Mouse (Mus musculus) stomach, embryonic 15.5 days (tissue): Measurements from ENCODE around the gene Sipa1l2. TPM values are rescaled to one million over a fixed set of nuclear protein-coding genes. Genes with fewer than 3 reads are reported as not detected.

Experiments
- ATAC-seq: fragments of 200-750 bp; cut with Nextera tagmentation; 2 replicates; pipeline ENCODE4 v1.8.0; 2017; ENCODE audit warnings: low read depth, moderate number of reproducible peaks, moderate TSS enrichment; ENCODE audit not compliant: insufficient read depth, low FRiP score
- H3K27ac ChIP-seq: fragments of 300-500 bp; sonication (generic); 2 replicates; pipeline ENCODE4 v1.5.1; 2015; ENCODE audit warnings: mild to moderate bottlenecking, inconsistent platforms
- H3K27me3 ChIP-seq: fragments of 300-500 bp; sonication (generic); replicated peaks from 2 replicates; pipeline ENCODE4 v1.6.1; 2015; ENCODE audit warnings: inconsistent platforms
- H3K36me3 ChIP-seq: fragments of 300-500 bp; sonication (generic); 2 replicates; pipeline ENCODE4 v1.6.1; 2015; ENCODE audit warnings: inconsistent platforms
- H3K4me1 ChIP-seq: fragments of 300-500 bp; sonication (generic); 2 replicates; pipeline ENCODE4 v1.6.1; 2015; ENCODE audit warnings: inconsistent platforms
- H3K4me2 ChIP-seq: fragments of 300-500 bp; sonication (generic); 2 replicates; pipeline ENCODE4 v1.6.1; 2015; ENCODE audit warnings: mild to moderate bottlenecking, inconsistent platforms
- H3K4me3 ChIP-seq: fragments of 300-500 bp; sonication (generic); replicated peaks from 2 replicates; pipeline ENCODE4 v1.5.1; 2015; ENCODE audit warnings: inconsistent platforms
- H3K9ac ChIP-seq: fragments of 300-500 bp; sonication (generic); 2 replicates; pipeline ENCODE4 v1.6.1; 2015; ENCODE audit warnings: inconsistent platforms
- H3K9me3 ChIP-seq: fragments of 300-500 bp; sonication (generic); 2 replicates; pipeline ENCODE4 v1.6.1; 2016; ENCODE audit warnings: inconsistent platforms
- WGBS: fragments of 180-500 bp; shearing (Covaris S2); methylation state at CpG from one replicate; pipeline ENCODE4 v1.1.7; 2015; 5-methylcytosine and 5-hydroxymethylcytosine counted together
- polyA plus RNA-seq: library from polyadenylated mRNA; unstranded; fragments of >200 nt; fragmentation: Nextera tagmentation; extraction: Ambion mirVana; gene quantifications from 2 replicates; pipeline ENCODE4 v1.2.1, GENCODE M21; 2015

The Sipa1l2 gene
- polyA plus RNA-seq, 1 experiment from 2014 or later = 8.3 TPM

DNA sequence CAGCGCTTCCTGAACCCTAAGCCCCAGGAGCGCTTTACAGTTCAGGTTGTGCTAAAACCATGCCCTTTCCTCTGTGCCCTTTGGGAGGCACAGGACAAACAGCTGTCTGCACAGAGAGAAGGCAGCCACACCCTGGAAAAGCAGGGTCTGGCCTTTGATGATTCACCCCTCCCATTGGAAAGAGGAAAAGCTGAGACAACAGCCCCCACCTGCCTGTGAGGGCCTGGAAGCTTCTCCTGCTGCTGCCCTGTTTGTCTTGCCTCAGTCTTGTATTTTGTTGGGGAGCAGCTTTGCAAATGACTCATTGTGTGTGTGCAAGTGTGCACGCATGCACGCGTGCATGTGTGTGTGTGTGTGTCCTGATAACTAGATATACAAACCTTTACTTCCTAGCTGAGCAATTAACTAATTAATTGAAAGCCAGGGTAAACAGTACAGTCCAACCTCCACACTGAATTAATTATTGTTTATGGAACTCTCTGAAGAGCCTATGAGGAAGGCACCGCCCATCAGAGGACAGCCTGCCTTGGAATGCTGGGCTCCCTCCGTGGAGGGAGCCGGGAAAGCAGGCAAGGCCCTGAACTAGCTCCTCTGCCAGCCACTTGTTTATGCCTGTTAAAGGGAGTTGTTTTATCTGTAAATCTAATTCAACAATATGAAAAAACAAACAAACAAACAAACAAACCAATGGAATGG lies 35.4 kb upstream of the Sipa1l2 start:
- Histone ChIP-seq H3K4me3 (no peak overlapping the region), H3K36me3 (no peaks in the 10 kb centered on the region), H3K9ac (no peak overlapping the region), H3K4me1 (0 out of 2 replicates have a peak, but pooled peaks cover 4% of the 10 kb centered on the region), H3K9me3 (no peaks in the 10 kb centered on the region), H3K27ac (no peak overlapping the region), H3K4me2 (no peak overlapping the region), H3K27me3 (no peaks in the 10 kb centered on the region)
- 59% methylated on average over 8 of the region's 8 CpGs for WGBS
- ATAC-seq = no peak

DNA sequence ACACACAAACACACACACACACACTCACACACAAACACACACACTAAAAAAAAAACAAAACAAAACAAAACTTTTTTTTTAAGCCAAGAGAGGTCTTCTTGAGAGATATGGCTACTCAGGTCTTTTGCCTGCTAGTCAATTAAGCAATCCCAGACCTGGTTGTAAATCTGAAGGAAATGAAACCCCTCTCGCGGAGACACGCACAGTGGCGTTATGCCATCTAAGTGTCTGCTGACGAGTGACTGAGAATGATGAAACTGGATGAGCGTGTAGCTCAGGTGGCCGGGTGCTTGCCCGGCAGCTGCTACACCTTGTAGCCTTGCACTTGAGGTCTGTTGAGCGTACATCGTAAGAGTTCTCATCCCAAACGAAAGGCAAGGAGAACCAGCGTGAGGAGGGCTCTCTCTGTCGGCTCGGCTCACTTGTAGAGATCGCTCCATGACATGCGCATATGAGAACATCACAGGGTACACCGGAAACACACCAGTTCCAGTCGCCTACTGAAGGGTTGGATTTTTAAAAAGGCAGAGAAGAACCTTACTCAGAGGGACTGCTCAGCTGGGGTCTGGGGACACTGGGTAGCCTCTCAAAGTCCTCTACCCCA lies 34.7 kb upstream of the Sipa1l2 start:
- Histone ChIP-seq H3K9ac (no peak overlapping the region), H3K27me3 (no peaks in the 10 kb centered on the region), H3K9me3 (no peaks in the 10 kb centered on the region), H3K27ac (no peak overlapping the region), H3K4me3 (no peak overlapping the region), H3K36me3 (no peaks in the 10 kb centered on the region), H3K4me2 (no peak overlapping the region), H3K4me1 (0 out of 2 replicates have a peak, but pooled peaks cover 4% of the 10 kb centered on the region)
- no peak for ATAC-seq
- WGBS = 83% methylated on average over 18 of the region's 18 CpGs

DNA sequence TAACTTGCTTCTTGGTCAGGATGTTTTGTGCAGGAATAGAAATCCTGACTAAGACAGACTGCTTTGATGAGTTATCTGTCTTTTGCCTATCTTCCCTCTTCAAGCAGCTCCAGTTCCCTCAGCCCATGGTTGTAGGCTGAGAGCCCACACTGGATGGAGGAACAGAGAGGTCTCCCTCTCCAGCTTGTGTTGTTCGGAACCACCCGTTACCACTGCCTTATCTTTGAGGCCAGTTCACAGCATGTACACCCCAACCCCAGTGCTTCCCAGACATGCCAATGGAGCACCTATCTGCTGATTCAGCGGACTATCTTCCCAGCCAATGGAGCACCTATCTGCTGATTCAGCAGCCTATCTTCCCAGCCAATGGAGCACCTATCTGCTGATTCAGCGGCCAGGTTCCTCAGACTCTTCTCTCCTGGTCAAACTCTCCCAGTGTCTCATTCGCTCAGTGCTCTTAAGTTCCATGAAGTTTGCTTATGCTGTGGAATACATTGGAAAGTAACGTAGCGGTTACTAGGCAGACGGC lies 33.8 kb upstream of the Sipa1l2 start:
- Histone ChIP-seq H3K4me2 (no peak overlapping the region), H3K27ac (no peak overlapping the region), H3K4me3 (no peak overlapping the region), H3K27me3 (no peaks in the 10 kb centered on the region), H3K36me3 (no peaks in the 10 kb centered on the region), H3K9me3 (no peaks in the 10 kb centered on the region), H3K4me1 (0 out of 2 replicates have a peak, but pooled peaks cover 4% of the 10 kb centered on the region), H3K9ac (no peak overlapping the region)
- no peak for ATAC-seq
- 81% methylated on average over 8 of the region's 8 CpGs for WGBS

- H3K9me3 ChIP-seq = no peaks in the 10 kb centered on the region
- no peak overlapping the region for H3K4me3 ChIP-seq
- H3K4me1 ChIP-seq = peaks cover 12% of the 10 kb centered on the region; the same call in 1 of the 2 replicates
- no peaks in the 10 kb centered on the region for H3K36me3 ChIP-seq
- no peak overlapping the region for H3K4me2 ChIP-seq
- ATAC-seq = no peak
- WGBS = 69% methylated on average over 12 of the region's 12 CpGs
- H3K9ac ChIP-seq = no peak overlapping the region
- no peak overlapping the region for H3K27ac ChIP-seq
- H3K27me3 ChIP-seq = no peaks in the 10 kb centered on the region
Observed at GRCm38 (mm10) chr8:125600033-125600686, 30.6 kb upstream of the Sipa1l2 start.

DNA sequence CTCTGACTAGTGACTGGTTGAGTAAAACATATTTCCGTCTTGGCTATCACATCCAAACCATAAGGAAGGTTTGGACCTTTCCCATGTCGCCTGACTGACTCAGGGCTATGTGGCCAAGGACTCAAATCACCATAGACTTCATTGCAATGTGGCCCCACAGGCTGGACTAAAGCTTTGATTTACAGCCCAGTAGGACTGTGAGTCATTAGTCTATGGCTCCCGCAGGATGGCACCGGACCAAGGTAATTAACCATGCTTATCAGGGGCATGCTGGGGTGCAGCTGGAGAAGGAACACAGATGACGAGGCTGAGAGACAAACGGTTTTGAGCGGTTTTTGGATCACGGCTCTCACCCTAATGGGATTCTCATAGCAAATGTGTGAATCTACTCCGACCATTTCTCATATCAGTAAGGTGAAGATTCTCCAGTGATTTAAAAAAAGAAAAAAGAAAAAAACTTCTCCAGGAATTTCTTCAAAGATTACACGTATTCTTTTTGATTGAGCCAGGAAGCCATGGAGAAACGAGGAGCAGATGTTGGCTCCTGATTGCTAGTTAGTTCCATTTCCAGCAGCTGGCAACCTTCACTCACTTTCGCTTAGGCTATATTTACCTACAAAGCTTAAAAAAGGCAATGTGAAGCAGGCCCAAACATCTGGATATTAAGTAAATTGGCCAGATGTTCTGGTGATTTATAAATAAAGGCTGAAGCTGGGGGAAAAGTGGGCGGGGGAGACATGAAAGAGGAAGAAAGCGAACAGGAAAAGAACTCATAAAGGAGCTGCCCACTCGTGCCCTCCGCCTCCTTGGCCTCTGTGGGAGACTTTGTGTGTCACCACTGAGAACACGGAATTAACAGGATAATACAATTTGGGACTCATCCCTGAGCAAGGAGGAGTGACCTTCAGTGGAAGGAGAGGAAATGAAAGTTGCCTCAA lies 26.2 kb upstream of the Sipa1l2 start:
- no peaks in the 10 kb centered on the region for H3K36me3 ChIP-seq
- peaks cover 8% of the 10 kb centered on the region; the same call in 1 of the 2 replicates for H3K4me1 ChIP-seq
- no peak for ATAC-seq
- no peak overlapping the region for H3K27ac ChIP-seq
- no peak overlapping the region for H3K4me3 ChIP-seq
- no peak overlapping the region; the same call in 1 of the 2 replicates for H3K4me2 ChIP-seq
- WGBS = 35% methylated on average over 17 of the region's 17 CpGs
- no peak overlapping the region for H3K9ac ChIP-seq
- H3K9me3 ChIP-seq = no peaks in the 10 kb centered on the region
- H3K27me3 ChIP-seq = no peaks in the 10 kb centered on the region; the same call in 1 of the 2 replicates

DNA sequence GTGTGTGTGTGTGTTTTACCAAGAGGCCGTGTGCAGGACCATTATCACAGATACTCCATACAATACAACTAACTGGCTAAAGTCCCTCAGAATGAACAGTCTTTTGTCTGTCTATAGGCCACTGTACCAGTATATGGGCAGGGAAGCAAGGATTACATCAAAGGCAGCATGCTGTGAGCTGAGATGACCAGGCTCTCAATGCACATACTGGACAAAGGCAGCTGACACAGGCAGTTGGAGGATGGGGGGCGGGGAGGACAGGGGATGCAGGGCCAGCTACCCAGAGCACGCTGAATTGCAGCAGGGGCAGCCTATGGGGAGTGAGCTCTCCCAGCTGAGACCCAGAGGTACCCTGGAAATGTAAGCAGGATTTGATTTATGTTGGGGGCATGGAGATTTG lies 20.8 kb upstream of the Sipa1l2 start:
- Histone ChIP-seq H3K4me3 (no peak overlapping the region), H3K27me3 (no peaks in the 10 kb centered on the region; the same call in 1 of the 2 replicates), H3K27ac (no peak overlapping the region), H3K36me3 (no peaks in the 10 kb centered on the region), H3K4me2 (no peak overlapping the region), H3K9ac (no peak overlapping the region), H3K9me3 (no peaks in the 10 kb centered on the region), H3K4me1 (no peaks in the 10 kb centered on the region)
- WGBS = 57% methylated on average over 3 of the region's 3 CpGs
- no peak for ATAC-seq

DNA sequence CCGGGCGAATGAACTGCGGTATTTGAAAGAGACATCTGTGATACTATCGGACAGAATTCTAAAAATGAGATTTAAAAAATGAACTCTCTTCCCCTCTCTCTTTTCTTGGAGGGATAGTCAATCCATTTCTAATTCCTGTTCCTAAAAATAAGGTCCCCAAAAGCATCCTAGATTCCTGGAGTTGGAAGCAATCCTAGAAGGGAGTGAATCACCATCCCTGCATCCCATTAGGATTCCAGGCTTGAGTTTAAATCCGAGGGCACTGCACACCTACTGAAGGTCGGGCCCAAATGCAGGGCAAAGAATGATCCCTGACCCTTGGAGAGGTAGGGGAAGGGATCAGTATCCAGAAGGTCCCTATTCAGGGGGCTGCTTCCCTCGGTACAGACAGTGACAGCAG lies 17.0 kb upstream of the Sipa1l2 start:
- no peak overlapping the region for H3K4me2 ChIP-seq
- no peak overlapping the region for H3K27ac ChIP-seq
- WGBS = 76% methylated on average over 7 of the region's 7 CpGs
- no peak overlapping the region for H3K4me3 ChIP-seq
- no peaks in the 10 kb centered on the region for H3K9me3 ChIP-seq
- no peaks in the 10 kb centered on the region for H3K4me1 ChIP-seq
- H3K9ac ChIP-seq = no peak overlapping the region
- no peaks in the 10 kb centered on the region for H3K36me3 ChIP-seq
- H3K27me3 ChIP-seq = no peaks in the 10 kb centered on the region; the same call in 1 of the 2 replicates
- ATAC-seq = no peak

DNA sequence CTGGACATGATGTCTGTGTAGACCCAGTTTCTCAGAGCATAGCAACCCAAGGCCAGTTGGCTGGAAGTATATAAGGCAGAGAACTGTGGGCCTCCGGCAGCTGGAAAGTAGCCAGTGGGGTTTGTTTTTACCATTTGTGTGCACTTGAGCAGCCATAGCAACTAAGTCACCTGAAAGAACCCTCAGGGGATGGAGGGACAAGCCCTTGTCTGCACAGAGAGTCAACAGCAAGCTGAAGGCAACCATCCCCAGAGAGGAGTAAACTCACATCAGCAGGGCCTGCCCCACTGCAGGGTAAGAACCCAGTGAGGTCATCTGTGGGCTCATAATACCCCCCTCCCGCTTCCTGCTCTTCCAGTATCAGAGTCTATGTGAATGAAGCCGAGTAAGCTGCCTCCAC lies 14.7 kb upstream of the Sipa1l2 start:
- ATAC-seq = no peak
- WGBS = 40% methylated on average over 3 of the region's 3 CpGs

DNA sequence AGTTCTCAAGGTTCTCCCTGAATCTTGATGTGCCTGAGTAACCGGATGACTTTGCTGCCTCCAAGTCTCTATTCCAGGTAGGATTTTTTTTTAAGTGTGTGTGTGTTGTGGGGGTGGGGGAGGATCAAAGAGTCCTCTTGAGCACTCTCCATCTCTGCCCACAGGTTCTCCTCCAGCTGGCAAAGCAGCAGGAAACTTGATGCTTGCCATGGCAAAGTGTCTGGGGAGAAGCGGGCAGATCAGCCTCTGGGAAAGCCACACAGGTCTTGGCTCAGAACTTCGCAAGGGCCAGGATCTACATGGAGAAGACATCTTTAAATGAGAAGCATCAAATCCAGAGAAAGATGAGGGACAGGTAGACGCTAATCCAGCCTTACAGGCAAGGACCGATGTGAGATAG lies 10.8 kb upstream of the Sipa1l2 start:
- Histone ChIP-seq H3K27ac (no peak overlapping the region), H3K9ac (no peak overlapping the region), H3K4me2 (no peak overlapping the region), H3K4me3 (no peak overlapping the region), H3K4me1 (no peaks in the 10 kb centered on the region), H3K27me3 (no peaks in the 10 kb centered on the region), H3K9me3 (no peaks in the 10 kb centered on the region), H3K36me3 (no peaks in the 10 kb centered on the region)
- WGBS = 92% methylated on average over 5 of the region's 5 CpGs
- ATAC-seq = no peak

More for the DNA sequence above, 14.7 kb upstream of the Sipa1l2 start:
- Histone ChIP-seq H3K4me2 (no peak overlapping the region), H3K4me1 (no peaks in the 10 kb centered on the region), H3K4me3 (no peak overlapping the region), H3K27ac (no peak overlapping the region), H3K36me3 (no peaks in the 10 kb centered on the region), H3K27me3 (no peaks in the 10 kb centered on the region), H3K9me3 (no peaks in the 10 kb centered on the region), H3K9ac (no peak overlapping the region)

GRCm38 (mm10) chr8:125576127-125576526 lies 6.5 kb upstream of the Sipa1l2 start:
- no peak overlapping the region for H3K9ac ChIP-seq
- H3K4me2 ChIP-seq = no peak overlapping the region
- no peaks in the 10 kb centered on the region for H3K27me3 ChIP-seq
- no peaks in the 10 kb centered on the region for H3K4me1 ChIP-seq
- no peak overlapping the region for H3K4me3 ChIP-seq
- 79% methylated on average over 4 of the region's 4 CpGs for WGBS
- ATAC-seq = no peak
- no peaks in the 10 kb centered on the region for H3K36me3 ChIP-seq
- H3K27ac ChIP-seq = no peak overlapping the region
- H3K9me3 ChIP-seq = no peaks in the 10 kb centered on the region

DNA sequence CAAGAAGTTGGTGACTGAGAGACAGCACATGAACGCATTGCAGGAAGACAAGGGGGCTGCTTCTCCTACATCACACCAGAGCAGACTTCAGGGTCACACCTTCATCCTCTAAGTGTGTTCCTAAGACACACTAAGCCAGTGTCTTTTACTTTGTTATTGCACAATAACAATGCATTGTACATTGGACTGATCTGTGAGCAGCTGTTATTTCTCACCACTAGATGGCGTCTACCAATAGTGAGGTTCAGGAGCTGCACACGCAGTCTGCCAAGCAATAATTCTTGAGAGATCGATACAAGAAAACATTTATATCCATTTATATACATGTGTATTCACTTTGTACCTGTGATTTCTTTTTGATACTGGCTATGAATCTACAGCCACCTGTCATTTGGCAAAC lies 4.7 kb upstream of the Sipa1l2 start:
- no peak overlapping the region for H3K4me2 ChIP-seq
- no peaks in the 10 kb centered on the region for H3K36me3 ChIP-seq
- ATAC-seq = no peak
- no peak overlapping the region for H3K9ac ChIP-seq
- peaks cover 3% of the 10 kb centered on the region; the same call in 1 of the 2 replicates for H3K4me1 ChIP-seq
- no peak overlapping the region for H3K27ac ChIP-seq
- no peaks in the 10 kb centered on the region for H3K27me3 ChIP-seq
- 23% methylated on average over 4 of the region's 4 CpGs for WGBS
- no peak overlapping the region for H3K4me3 ChIP-seq
- no peaks in the 10 kb centered on the region for H3K9me3 ChIP-seq
